Mouse (Mus musculus) liver, adult 2 months (tissue): ENCODE results near the gene Atp6v1g2. TPM values are rescaled to one million over a fixed set of nuclear protein-coding genes. Genes with fewer than 3 reads are reported as not detected.

ENCODE experiments used
- DNase-seq: peaks from one replicate; pipeline ENCODE4 v3.0.0-alpha.2; 2011; ENCODE audit warnings: low read depth, low spot score; ENCODE audit errors: extremely low read depth
- H3K27ac ChIP-seq: fragments of 200-500 bp; replicated peaks from 2 replicates; pipeline ENCODE4 v1.5.1; 2012; ENCODE audit warnings: low read depth, mild to moderate bottlenecking, control low read depth, inconsistent platforms, low read length; ENCODE audit not compliant: insufficient read depth
- H3K27me3 ChIP-seq: fragments of 200-500 bp; 2 replicates; pipeline ENCODE4 v1.6.1; 2012; ENCODE audit warnings: mild to moderate bottlenecking, moderate library complexity, low read length, inconsistent platforms; ENCODE audit not compliant: control insufficient read depth, insufficient read depth
- H3K36me3 ChIP-seq: fragments of 200-500 bp; 2 replicates; pipeline ENCODE4 v1.6.1; 2012; ENCODE audit warnings: low read length, inconsistent platforms; ENCODE audit not compliant: control insufficient read depth, insufficient read depth
- H3K4me1 ChIP-seq: fragments of 200-500 bp; 2 replicates; pipeline ENCODE4 v1.6.1; 2011; ENCODE audit warnings: low read length; ENCODE audit not compliant: control insufficient read depth, insufficient read depth
- H3K4me3 ChIP-seq: fragments of 200-500 bp; 2 replicates; pipeline ENCODE4 v1.5.1; 2011; ENCODE audit warnings: low read depth, mild to moderate bottlenecking, control low read depth, low read length, moderate library complexity; ENCODE audit not compliant: insufficient read depth
- H3K79me2 ChIP-seq: fragments of 200-500 bp; 2 replicates; pipeline ENCODE4 v1.6.1; 2012; ENCODE audit warnings: inconsistent platforms, mild to moderate bottlenecking, low read length, moderate library complexity; ENCODE audit not compliant: control insufficient read depth, insufficient read depth
- H3K9ac ChIP-seq: fragments of 200-500 bp; 2 replicates; pipeline ENCODE4 v1.6.1; 2012; ENCODE audit warnings: low read depth, mild to moderate bottlenecking, control low read depth, inconsistent platforms, low read length
- CTCF ChIP-seq: fragments of 200-500 bp; IDR thresholded peaks from 2 replicates; pipeline ENCODE4 v1.5.1; 2011; ENCODE audit warnings: low read depth, low read length, control low read depth
- POLR2A ChIP-seq: fragments of 200-500 bp; IDR thresholded peaks from 2 replicates; pipeline ENCODE4 v1.6.1; 2011; ENCODE audit warnings: low read length, control low read depth; ENCODE audit not compliant: insufficient read depth; ENCODE audit errors: extremely low read depth
- WGBS: fragments of 180-500 bp; shearing (Covaris S2); methylation state at CpG from one replicate; pipeline ENCODE4 v1.1.7; 2018; 5-methylcytosine and 5-hydroxymethylcytosine counted together
- polyA plus RNA-seq: library from polyadenylated mRNA; depleted of rRNA; stranded (reverse); fragments of >200 nt; gene quantifications from 2 replicates; pipeline ENCODE4 v1.2.3, GENCODE M21; 2012; rRNA removed
- total RNA-seq: library from RNA; depleted of rRNA; stranded (reverse); fragments of >200 nt; gene quantifications from 2 replicates; pipeline ENCODE4 v1.2.3, GENCODE M21; 2014; rRNA removed

The Atp6v1g2 gene
- total RNA-seq (0.28 and 0.34 TPM in 2 replicates), polyA plus RNA-seq (1.6 and 2.7 TPM in 2 replicates)

GRCm38 (mm10) chr17:35233114-35233980 lies at the start of gene Atp6v1g2:
Atp6v1g2 (plus strand) TSS chr17:35233660.
- Histone ChIP-seq H3K36me3 (no peaks in the 10 kb centered on the region; the same call in 1 of the 2 replicates), H3K9ac (0 out of 2 replicates have a peak within 1 kb of the TSS, but pooled peaks have one; percentile 20), H3K27ac (peak within 1 kb of the TSS; percentile 47), H3K4me3 (peak within 1 kb of the TSS; percentile 60; the same call in 1 of the 2 replicates), H3K4me1 (peaks cover 4% of the 10 kb centered on the region; the same call in 1 of the 2 replicates), H3K79me2 (peaks cover 20% of the 10 kb centered on the region; the same call in 1 of the 2 replicates), H3K27me3 (no peaks in the 10 kb centered on the region)
- TF ChIP-seq CTCF (no peak), POLR2A (no peak)
- no peak for DNase-seq
- 68% methylated on average over 18 of the region's 18 CpGs for WGBS

- Histone ChIP-seq H3K4me1 (no peaks in the 10 kb centered on the region), H3K9ac (no peak overlapping the region), H3K27me3 (no peaks in the 10 kb centered on the region), H3K36me3 (no peaks in the 10 kb centered on the region), H3K4me3 (peak overlapping the region; percentile 29), H3K27ac (peak overlapping the region; percentile 3; the same call in 1 of the 2 replicates), H3K79me2 (no peaks in the 10 kb centered on the region)
- TF ChIP-seq POLR2A (no peak), CTCF (no peak)
- DNase-seq, result no peak
- WGBS, result 6% methylated on average over 18 of the region's 18 CpGs
Measured at GRCm38 (mm10) chr17:35185639-35186611, 47.5 kb upstream of the Atp6v1g2 start.

GRCm38 (mm10) chr17:35186681-35187080 lies 46.8 kb upstream of the Atp6v1g2 start:
- H3K27me3 ChIP-seq, result no peaks in the 10 kb centered on the region
- no peaks in the 10 kb centered on the region for H3K36me3 ChIP-seq
- no peak for DNase-seq
- no peaks in the 10 kb centered on the region for H3K4me1 ChIP-seq
- H3K27ac ChIP-seq, result no peak overlapping the region
- H3K79me2 ChIP-seq, result no peaks in the 10 kb centered on the region
- no peak for TF ChIP-seq CTCF
- TF ChIP-seq POLR2A, result no peak
- no peak overlapping the region for H3K9ac ChIP-seq
- 6% methylated on average over 4 of the region's 4 CpGs for WGBS
- H3K4me3 ChIP-seq, result no peak overlapping the region

GRCm38 (mm10) chr17:35187345-35187744 lies 46.1 kb upstream of the Atp6v1g2 start:
- 74% methylated on average over 4 of the region's 4 CpGs for WGBS
- no peaks in the 10 kb centered on the region for H3K4me1 ChIP-seq
- TF ChIP-seq POLR2A (no peak), CTCF (no peak)
- H3K4me3 ChIP-seq, result no peak overlapping the region
- H3K79me2 ChIP-seq, result no peaks in the 10 kb centered on the region
- DNase-seq, result no peak
- no peak overlapping the region for H3K9ac ChIP-seq
- no peak overlapping the region for H3K27ac ChIP-seq
- H3K27me3 ChIP-seq, result no peaks in the 10 kb centered on the region
- no peaks in the 10 kb centered on the region for H3K36me3 ChIP-seq

GRCm38 (mm10) chr17:35187959-35188610 lies 45.4 kb upstream of the Atp6v1g2 start, which contains the start of gene Lst1:
Lst1 (minus strand) TSS chr17:35188439.
- no peak for DNase-seq
- no peaks in the 10 kb centered on the region for H3K4me1 ChIP-seq
- 80% methylated on average over 7 of the region's 7 CpGs for WGBS
- H3K4me3 ChIP-seq, result peak within 1 kb of the TSS; percentile 23
- H3K36me3 ChIP-seq, result no peaks in the 10 kb centered on the region
- no peaks in the 10 kb centered on the region for H3K79me2 ChIP-seq
- peak within 1 kb of the TSS; percentile 58 for H3K27ac ChIP-seq
- TF ChIP-seq POLR2A (no peak), CTCF (no peak)
- H3K9ac ChIP-seq, result peak within 1 kb of the TSS; percentile 37; the same call in 1 of the 2 replicates
- H3K27me3 ChIP-seq, result no peaks in the 10 kb centered on the region
